Mouse (Mus musculus) neutrophil, adult 5-6 weeks (primary cell): ENCODE data around the gene Atrn. TPM values are rescaled to one million over a fixed set of nuclear protein-coding genes. Genes with fewer than 3 reads are reported as not detected.

Experiments used
- ATAC-seq: fragments of 151-379, 151-347 bp; 2 replicates; pipeline ENCODE4 v1.8.0; 2017; ENCODE audit warnings: mild to moderate bottlenecking, moderate TSS enrichment; ENCODE audit not compliant: insufficient number of reproducible peaks, poor library complexity, low FRiP score, severe bottlenecking; ENCODE audit errors: extremely low read depth
- total RNA-seq: library from RNA; stranded (forward); fragments of 200-1000 nt; gene quantifications from 2 replicates; pipeline ENCODE4 v1.2.3, GENCODE M21; 2017

Gene Atrn
- total RNA-seq, result 24.8 and 25.7 TPM in 2 replicates

DNA sequence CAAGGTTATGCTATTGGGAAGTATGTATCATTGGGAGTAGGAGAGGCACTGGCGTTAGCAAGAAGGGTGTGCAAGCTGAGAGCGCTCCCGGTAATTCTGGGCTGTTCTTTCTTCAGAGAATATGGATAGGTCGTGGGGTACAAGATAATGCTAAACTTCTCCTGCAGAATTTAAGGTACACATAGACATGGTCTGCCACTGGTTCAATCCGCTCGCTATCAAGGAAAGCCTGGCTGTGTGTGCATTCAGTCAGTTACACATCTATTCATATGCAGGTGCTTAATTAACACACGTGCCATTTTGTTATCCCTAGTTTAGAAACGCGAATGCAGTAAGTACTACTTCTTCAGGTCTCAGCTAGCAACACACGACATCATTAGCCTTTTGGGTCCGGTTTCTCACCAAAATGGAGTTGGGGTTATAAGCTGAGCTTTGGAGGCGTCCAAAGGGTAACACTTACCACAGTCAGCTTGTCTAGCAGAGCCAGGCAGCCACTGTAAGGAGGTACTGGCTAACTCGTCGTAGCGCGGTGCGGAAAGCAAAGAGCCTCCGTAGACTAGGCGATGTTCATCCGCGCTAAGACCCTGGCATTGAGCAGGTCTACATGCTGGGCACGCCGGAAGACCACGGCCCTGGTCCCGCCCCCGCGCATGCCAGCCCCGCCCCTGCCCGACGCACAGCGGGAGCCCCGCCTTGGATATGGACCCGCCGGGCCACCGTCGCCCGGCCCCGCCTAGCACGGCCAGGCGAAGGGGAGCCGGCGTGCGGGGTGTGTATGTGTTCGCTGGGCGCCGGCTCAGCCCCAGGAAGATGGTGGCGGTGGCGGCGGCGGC lies at the start of gene Atrn, which contains the start of gene 4930402H24Rik:
Gene Atrn (plus strand): TSS at position 745 of the 833 bp plus-strand sequence.
Gene 4930402H24Rik (minus strand): TSS at position 656 of the 833 bp plus-strand sequence.
- peak; percentile 91 for ATAC-seq

DNA sequence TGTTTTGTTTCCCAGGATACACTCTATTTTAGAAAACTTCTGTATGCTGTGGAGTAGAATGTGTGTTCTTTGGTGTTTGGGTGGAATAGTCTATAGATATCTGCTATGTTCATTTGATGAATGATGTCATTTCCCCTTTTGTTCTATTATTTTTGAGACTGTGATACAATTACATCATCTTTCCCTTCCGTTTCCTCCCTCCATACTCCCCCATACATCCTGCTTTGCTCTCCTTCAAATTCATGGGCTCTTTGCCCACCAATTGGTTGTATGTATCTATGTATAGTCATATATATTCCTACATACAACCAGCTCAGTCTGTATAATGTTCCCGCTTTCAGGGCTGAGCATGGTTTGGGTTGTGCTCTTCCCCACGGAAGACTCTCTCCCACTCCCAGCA lies 44.2 kb upstream of the Atrn start:
- ATAC-seq, result no peak

DNA sequence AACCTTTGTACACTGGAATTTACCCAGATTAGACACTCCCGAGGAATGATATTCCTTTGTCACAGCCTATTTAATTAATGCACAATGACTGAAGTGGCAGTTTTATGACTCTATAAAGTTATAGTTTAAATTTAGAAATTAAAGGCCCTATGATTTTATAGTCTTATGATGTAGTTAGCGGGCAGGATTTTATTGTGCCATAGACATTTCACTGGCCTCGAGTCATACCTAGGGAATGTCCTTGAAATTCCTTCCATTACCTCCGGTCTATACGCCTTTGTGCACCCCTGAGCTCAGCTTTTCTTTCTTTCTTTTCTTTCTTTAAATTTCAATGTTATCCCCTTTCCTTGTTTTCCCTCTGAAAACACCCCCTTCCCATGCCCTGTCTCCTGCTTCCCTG lies 35.4 kb upstream of the Atrn start:
- no peak for ATAC-seq

DNA sequence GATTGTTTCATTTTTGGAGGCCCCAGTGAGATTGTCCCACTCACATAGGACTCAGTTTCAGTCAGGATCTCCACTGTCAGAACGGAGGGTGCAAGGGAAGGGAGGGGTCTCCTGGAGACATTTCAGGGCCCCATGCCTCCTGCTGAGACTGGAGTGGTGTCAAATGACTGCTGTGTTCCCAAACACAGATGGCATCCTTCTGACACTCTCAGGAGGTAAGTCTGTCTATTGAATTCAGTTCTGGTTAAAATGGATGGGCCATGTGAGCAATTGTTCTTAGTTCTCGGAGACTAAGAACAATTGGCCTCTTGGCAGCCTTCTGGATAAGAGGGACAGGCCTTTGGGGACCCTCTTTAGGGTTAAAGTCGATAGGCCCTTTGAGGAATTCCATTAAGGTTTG lies 28.9 kb upstream of the Atrn start:
- no peak for ATAC-seq

DNA sequence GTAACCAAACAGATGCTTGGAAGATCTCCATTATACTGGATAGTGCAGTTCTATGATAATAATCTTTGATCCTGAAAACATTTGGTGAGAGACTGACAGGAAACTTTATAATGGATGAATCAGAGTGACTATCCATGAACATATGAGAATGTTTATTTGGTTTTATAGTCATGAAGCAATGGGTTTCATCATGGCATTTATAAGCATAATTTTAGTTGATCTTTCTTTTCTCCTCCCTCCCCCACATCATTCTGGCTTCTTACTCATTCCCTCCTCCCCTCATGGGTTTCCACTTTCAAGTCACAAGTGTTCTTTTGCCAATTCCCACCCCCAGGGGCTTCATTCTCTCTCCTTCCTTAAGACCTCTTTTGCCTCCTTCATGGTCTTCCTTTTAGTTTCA lies 19.3 kb upstream of the Atrn start:
- ATAC-seq, result no peak

DNA sequence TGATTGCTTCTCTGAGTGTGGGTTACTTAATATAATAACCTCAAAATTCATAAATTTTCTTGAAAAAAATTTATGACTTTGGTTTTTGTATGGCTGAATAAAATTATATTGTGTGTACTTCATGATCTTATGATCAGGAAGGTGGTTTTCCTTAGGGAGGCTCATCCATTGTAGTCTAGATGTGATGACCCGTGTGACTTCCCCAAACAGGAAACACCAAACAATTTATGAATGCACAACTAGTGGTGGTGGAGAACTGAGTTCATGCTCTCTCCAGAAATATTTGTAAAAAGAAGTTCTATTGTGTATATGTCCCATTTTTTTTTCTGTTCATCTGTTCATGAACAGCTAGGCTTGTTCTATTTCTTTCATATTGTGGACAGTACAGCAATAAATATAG lies 18.8 kb upstream of the Atrn start:
- no peak for ATAC-seq

DNA sequence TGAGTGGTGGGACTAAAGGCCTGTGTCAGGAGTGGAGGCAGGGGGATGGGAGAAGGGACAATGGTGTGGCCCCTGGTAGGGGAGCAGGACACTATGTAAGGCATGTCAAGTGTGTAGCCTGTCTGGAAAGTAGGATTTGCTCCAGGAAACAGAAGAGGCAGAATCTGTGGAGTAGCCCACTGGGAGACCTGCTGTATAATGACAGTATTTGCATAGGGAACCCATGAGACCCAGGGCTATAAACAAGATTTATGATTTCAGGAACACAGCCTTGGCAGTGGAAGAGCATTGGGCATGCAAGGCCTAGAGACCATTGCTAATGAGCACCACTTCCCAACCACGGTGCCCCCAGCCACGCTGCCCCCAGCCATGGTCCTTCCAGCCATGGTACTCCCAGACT lies 9.4 kb upstream of the Atrn start:
- no peak for ATAC-seq

DNA sequence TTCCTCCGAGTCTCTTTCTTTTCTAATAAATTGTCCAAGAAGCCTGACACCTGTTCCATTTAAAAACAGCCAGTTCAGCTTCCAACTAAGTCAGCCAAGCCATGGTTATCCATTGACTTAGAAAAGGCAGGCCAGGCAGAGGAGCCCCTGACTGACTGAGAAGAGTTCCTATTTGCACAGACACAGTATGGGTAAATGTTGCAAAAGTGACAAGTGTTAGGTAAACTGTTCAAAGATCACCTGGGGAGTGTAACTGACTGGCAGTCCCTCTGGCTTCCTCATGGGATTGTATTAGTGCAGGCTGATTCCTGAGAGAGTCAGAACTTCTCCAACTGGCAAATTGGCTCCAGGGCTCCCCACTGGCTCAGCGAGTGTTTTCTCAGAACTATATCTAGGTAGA lies 8.4 kb upstream of the Atrn start:
- ATAC-seq, result no peak

DNA sequence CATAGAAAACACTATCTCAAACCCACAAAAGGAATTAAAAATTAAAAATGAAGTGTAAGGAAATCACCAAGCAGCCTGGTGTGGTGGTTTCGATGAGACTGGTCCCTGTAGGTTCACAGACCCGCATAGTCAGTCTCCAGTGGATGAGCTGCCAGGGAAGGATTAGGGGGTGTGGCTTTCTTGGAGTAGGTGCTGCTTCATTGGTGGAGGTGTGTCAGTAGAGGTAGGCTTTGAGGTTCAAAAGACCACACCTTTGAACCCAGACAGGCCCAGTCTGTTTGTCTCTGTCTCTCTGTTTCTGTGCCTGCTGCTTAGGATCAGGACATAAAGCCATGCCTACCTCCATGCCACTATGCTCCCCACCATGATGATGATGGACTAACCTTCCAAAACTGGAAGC lies 7.5 kb upstream of the Atrn start:
- no peak for ATAC-seq

DNA sequence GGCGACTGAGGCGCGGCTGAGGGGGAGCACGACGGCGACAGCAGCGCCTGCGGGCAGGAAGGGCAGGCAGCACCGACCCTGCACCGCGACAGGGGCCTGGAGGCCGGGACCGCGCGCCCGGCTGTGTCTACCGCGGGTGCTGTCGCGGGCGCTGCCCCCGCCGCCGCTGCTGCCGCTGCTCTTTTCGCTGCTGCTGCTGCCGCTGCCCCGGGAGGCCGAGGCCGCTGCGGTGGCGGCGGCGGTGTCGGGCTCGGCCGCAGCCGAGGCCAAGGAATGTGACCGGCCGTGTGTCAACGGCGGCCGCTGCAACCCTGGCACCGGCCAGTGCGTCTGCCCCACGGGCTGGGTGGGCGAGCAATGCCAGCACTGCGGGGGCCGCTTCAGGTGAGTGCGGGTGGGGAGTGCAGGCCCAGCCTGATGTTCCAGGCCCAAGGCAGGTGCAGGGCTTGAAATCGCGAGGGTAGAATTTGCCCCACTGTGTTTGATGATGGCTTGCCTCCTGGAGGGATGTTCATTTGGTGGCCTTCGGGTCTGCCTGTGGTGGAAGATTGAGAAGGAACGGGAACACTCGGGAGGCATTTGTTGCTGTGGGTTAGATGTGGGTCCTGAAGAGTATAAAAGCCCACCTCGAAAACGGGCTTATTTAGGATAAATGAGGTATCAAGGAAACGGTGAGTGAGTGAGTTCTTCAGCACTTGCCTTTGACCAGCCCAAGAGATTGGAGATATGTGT lies 455 bp downstream of the Atrn start:
- ATAC-seq, result no peak

DNA sequence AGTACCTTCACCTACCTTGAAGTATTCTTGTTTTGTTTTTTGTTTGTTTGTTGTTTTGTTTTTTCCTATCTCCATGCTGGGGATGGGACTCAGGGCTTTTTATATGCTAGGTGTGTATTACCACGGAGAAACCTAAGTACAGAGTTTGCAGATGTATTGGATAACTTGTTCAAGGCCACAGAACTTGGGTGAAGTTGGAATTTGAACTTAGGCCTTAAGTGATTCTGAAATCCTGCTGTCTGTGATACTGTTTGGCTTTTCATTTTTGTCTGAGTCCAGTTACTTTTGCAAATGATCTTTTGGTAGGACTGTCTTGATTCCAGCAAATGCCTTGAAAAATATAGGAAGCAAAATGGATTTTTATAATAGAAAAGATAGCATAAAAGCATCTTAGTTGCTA lies 5.4 kb downstream of the Atrn start:
- no peak for ATAC-seq

DNA sequence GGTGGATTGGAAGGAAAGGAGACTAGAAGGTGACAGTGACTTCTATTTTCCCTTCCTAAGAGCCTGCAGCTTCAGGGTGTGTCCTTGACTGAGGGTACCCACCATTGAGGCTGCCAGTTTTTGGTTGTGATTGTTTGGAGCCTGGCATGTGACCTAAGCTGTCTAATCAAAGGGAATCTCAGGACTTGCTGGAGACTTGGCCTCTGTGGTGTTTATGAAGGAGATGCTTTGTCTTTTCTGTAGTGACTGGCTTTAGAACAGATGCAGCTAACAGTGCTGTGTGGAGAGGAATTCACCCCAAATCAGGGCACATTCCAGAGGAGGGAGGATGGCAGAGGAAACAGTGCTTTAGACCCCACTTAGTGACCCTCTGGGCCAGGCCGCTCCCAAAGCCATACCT lies 8.6 kb downstream of the Atrn start:
- no peak for ATAC-seq

DNA sequence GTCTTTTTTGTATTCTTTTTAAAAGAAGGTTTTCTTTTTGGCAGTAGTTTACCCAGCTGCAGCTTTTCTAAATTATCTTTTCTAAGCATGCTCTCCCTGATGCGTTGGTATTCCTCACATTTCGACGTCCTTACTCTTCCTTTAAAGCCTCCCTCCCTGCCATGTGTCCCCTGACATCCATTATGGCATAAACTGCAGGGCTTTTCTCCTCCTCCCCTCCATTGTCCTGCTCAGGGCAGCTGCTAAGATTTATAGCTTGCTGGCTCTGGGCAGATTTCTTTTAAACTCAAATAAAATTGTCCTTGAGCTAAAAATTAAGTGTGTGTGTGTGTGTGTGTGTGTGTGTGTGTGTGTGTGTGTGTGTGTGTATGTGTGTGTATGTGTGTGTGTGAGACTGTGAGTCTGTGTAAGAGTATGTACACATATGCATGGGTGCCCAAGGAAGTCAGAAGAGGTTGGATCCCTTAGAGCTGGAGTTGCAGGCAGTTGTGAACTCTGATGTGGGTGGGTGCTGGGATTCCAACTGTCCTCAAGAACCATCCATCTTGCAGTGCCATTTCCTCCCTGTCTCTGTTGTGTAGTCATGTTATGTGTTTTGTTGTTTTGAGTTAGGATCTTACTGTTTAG lies 10.3 kb downstream of the Atrn start:
- no peak for ATAC-seq

DNA sequence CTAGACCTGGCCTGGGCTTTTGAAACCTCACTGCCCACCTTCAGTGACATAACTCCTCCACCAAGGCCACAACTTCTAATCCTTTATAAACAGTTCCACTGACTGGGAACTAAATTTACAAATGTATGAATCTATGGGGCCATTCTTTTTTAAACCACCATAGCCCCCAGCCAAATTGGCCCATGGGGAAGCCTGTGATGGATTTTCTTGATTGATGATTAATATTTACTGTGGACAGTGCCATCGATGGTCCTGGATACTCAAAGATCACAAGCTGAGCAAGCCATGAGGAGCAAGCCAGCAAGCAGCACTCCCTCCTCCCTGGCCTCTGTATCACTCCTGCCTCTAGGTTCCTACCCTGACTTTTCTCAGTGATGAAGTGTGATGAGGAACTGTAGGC lies 11.4 kb downstream of the Atrn start:
- no peak for ATAC-seq

DNA sequence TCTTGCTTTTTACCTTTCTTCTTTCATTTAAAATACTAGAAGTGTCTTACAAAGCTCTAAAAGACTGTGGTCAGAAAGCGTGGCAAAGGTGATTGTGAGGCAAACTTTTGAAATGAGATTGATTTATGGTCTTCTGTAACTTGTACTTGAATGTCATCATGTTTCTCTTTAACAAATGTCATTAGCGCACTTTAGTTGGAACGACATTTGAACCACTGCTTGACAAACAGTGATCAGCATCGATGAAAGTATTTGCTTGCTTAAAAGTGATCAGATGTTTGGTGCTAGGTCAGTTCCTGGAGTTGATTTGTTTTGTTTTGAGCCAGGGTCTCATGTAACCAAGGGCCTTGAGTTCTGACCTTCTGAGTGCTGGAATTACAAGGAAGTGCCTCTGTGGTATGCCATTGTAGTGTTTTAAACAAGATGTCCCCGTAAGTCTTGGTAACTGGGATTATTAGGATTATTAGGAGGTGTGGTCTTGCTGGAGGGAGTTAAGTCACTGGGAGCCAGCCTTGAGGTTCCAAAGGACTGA lies 12.8 kb downstream of the Atrn start:
- no peak for ATAC-seq

DNA sequence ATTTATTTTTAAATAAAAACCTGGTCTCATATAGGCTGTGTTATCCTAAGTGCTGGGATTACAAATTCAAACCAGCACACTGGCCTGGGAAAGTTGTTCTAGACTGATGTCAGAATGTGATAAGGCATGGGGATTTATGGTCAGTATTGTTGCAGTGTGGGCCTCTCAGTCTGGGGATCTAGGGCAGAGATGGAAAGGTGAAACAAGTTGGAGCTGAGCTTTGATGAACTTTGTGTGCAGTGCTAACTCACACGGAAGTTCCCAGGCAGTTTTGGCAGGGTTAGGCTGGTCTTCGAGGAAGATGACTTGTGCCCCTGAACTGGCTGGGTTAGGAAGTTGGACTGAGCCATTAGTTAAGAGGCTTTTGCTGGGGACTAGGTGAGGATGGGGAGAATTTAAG lies 18.7 kb downstream of the Atrn start:
- ATAC-seq, result no peak

DNA sequence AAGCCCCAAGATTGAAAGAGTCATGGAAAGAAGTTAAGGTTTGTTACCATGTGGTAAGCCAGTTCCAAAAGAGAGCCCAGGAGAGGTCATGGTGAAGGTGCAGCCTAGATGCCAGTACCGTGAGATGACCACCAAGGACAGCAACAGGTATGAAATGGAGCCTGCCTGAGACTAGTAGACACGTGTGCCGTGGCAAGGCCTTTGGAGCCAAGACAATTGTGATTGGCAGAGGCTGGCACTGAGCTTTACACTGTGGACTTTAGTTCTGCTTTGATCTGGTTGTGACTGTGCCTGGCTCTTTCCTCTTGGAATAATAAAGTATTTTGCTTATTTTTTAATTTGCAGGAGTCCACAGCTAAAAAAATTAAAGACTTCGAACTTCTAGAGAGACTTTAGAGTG lies 21.7 kb downstream of the Atrn start:
- no peak for ATAC-seq

DNA sequence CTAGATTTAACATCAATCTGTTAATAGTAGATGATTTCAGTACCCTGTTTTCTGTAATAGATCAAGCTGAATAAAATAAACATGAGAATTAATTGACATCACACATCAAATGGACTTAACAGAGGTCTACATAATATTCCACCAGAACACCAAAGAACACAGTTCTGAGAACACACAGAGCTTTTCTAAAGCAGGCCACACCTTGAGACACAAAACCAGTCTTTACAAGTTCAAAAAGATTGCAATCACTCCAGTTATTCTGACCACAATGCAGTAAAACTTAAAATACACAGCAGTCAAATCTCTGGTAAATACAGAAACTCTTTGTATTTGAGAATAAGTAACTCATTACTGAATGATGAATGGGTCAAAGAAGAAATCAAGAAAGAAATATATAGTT lies 22.2 kb downstream of the Atrn start:
- no peak for ATAC-seq

DNA sequence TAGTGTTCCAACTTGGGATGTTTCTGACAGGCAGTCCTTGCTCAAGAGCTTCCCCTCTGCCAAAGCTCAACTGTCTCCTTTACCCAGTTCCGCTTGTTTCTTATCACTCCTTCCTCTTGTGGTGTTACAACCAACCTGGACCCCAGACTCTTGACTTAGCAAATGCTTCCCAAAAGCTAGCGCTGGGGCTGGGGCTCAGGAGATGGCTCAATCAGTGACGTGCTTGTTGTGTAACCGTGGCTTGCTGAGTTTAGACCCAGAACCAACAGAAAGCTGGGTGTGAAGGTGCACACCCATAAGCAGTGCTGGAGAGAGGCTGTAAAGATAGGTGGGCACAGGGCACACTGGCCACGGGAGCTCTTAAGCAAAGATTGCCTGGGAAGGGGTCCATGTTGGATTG lies 23.7 kb downstream of the Atrn start:
- peak; percentile 90 for ATAC-seq

DNA sequence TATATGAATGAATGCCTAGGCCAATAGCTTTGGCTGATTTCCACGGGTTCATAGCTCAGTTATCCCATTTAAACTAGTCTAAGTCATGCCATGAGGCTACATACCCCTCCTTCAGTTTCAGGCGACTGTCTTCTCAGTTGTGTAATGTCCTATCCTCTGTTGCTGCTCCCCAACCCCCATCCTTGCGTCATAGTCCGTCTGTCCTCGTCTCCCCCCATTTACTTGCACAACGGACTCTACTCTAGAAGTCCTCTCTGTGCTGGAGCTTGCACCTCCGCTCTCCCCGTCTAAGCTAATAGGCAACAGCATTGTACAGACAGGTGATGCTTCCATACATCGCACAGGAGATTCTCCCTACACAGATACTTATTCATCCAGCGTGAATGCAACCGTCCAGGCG lies 26.6 kb downstream of the Atrn start:
- ATAC-seq, result peak; percentile 48
